ENCODE assay signal across 10 mouse cellular contexts in genomic region chr3:115815168-115815567, GRCm38 (mm10).
DNase-seq lines count a peak whose midpoint lies in the region; ATAC-seq and TF ChIP-seq lines count a peak whose summit lies in the region.
"Had no signal": no experiment of that assay in that cellular context is flagged by ENCODE, and none has a peak within 500 bp of the region (broad histone marks: within the 10 kb centered on the region; RNA-seq: fewer than 3 reads in every experiment).

No protein-coding gene starts in this region.

- H3K4me1 ChIP-seq in hindbrain, embryonic 10.5 days (replicated peaks) = no peaks in the 10 kb centered on the region; the same call in 1 of the 2 replicates
- no peaks in the 10 kb centered on the region for H3K4me1 ChIP-seq in hindbrain, postnatal 0 days (ENCODE audit: insufficient read depth, low read length)
- no peaks in the 10 kb centered on the region for H3K4me1 ChIP-seq in limb, embryonic 15.5 days
- no peaks in the 10 kb centered on the region for H3K4me1 ChIP-seq in cerebellum, adult 2 months (ENCODE audit: control insufficient read depth, insufficient read depth, low read length)
- H3K4me1 ChIP-seq: neural tube, embryonic 12.5 days had no signal

- no peak for TF ChIP-seq POLR2A in cerebellum, adult 2 months (IDR thresholded peaks at IDR 0.05; ENCODE audit: borderline replicate concordance, insufficient read depth, low read length)

- no peak overlapping the region for H3K4me3 ChIP-seq in hindbrain, embryonic 10.5 days
- no peak overlapping the region for H3K4me3 ChIP-seq in hindbrain, postnatal 0 days (ENCODE audit: low read length)
- no peak overlapping the region for H3K4me3 ChIP-seq in limb, embryonic 15.5 days
- H3K4me3 ChIP-seq in cerebellum, adult 2 months (replicated peaks; ENCODE audit: insufficient read depth, low read depth, low read length) = no peak overlapping the region
- H3K4me3 ChIP-seq: embryonic facial prominence, embryonic 12.5 days; neural tube, embryonic 12.5 days had no signal

- H3K4me2 ChIP-seq in hindbrain, postnatal 0 days (ENCODE audit: low read depth, low read length) = no peak overlapping the region
- H3K4me2 ChIP-seq in limb, embryonic 15.5 days = no peak overlapping the region
- H3K4me2 ChIP-seq: embryonic facial prominence, embryonic 12.5 days; neural tube, embryonic 12.5 days had no signal

- no peaks in the 10 kb centered on the region for H3K27me3 ChIP-seq in hindbrain, embryonic 10.5 days (ENCODE audit: insufficient read depth, poor library complexity, severe bottlenecking)
- no peaks in the 10 kb centered on the region for H3K27me3 ChIP-seq in hindbrain, postnatal 0 days (ENCODE audit: insufficient read depth, low read length)
- H3K27me3 ChIP-seq in limb, embryonic 15.5 days = no peaks in the 10 kb centered on the region
- no peaks in the 10 kb centered on the region for H3K27me3 ChIP-seq in cerebellum, adult 2 months (ENCODE audit: control insufficient read depth, insufficient read depth, low read length)
- H3K27me3 ChIP-seq: embryonic facial prominence, embryonic 12.5 days; neural tube, embryonic 12.5 days had no signal

- H3K27ac ChIP-seq in hindbrain, embryonic 10.5 days = 0 out of 2 replicates have a peak overlapping the region, but pooled peaks have one; percentile 29
- H3K27ac ChIP-seq in hindbrain, postnatal 0 days = no peak overlapping the region
- peak overlapping the region; percentile 33; the same call in 1 of the 2 replicates for H3K27ac ChIP-seq in limb, embryonic 15.5 days
- H3K27ac ChIP-seq in cerebellum, adult 2 months (ENCODE audit: insufficient read depth, low read length) = no peak overlapping the region
- H3K27ac ChIP-seq: embryonic facial prominence, embryonic 12.5 days; neural tube, embryonic 12.5 days had no signal

- no peak for ATAC-seq in hindbrain, postnatal 0 days
- ATAC-seq in limb, embryonic 15.5 days (ENCODE audit: insufficient number of reproducible peaks, low FRiP score, low TSS enrichment, low read depth) = no peak

- WGBS in hindbrain, embryonic 10.5 days = 79% methylated on average over 4 of the region's 4 CpGs
- 69% methylated on average over 4 of the region's 4 CpGs for WGBS in hindbrain, postnatal 0 days
- 59% methylated on average over 4 of the region's 4 CpGs for WGBS in limb, embryonic 15.5 days
- 73% methylated on average over 4 of the region's 4 CpGs for WGBS in cerebellum, adult 2 months

- H3K9me3 ChIP-seq in hindbrain, embryonic 10.5 days = no peaks in the 10 kb centered on the region
- H3K9me3 ChIP-seq in hindbrain, postnatal 0 days (ENCODE audit: low read length) = no peaks in the 10 kb centered on the region
- H3K9me3 ChIP-seq in limb, embryonic 15.5 days = no peaks in the 10 kb centered on the region
- H3K9me3 ChIP-seq: embryonic facial prominence, embryonic 12.5 days; neural tube, embryonic 12.5 days had no signal

- no peak overlapping the region for H3K9ac ChIP-seq in hindbrain, postnatal 0 days (replicated peaks; ENCODE audit: low read length)
- H3K9ac ChIP-seq in limb, embryonic 15.5 days = no peak overlapping the region
- H3K9ac ChIP-seq: embryonic facial prominence, embryonic 12.5 days; neural tube, embryonic 12.5 days had no signal

- no peaks in the 10 kb centered on the region for H3K36me3 ChIP-seq in hindbrain, embryonic 10.5 days
- no peaks in the 10 kb centered on the region for H3K36me3 ChIP-seq in hindbrain, postnatal 0 days (ENCODE audit: insufficient read depth, low read length)
- no peaks in the 10 kb centered on the region for H3K36me3 ChIP-seq in limb, embryonic 15.5 days
- H3K36me3 ChIP-seq: embryonic facial prominence, embryonic 12.5 days; neural tube, embryonic 12.5 days had no signal

- no peak for DNase-seq in hindbrain, embryonic 10.5 days (ENCODE audit: low spot score)
- no peak for DNase-seq in hindbrain, postnatal 0 days (ENCODE audit: low spot score)
- DNase-seq in heart, adult 9 months (ENCODE audit: low spot score in 2 of 2) = peak; percentile 64 to 65
- peak; percentile 9 for DNase-seq in ovary, postnatal 36 days (ENCODE audit: low spot score)
- DNase-seq in retina, embryonic 14.5 days (ENCODE audit: low spot score) = no peak
- no peak for DNase-seq in cerebellum, adult 2 months
- no peak for DNase-seq in retina, postnatal 1 day

- no peak for TF ChIP-seq CTCF in hindbrain, postnatal 0 days (IDR thresholded peaks at IDR 0.05; ENCODE audit: low read depth)
- no peak for TF ChIP-seq CTCF in cerebellum, adult 2 months (IDR thresholded peaks at IDR 0.05; ENCODE audit: borderline replicate concordance, insufficient read depth, low read depth, low read length)

Comparison
In these comparisons a context has a peak if more than half of its experiments do, and no peak if none do; other contexts are left out.
1. H3K27ac ChIP-seq: peak in hindbrain, embryonic 10.5 days (single experiment) and limb, embryonic 15.5 days (single experiment); none in hindbrain, postnatal 0 days (single experiment) and cerebellum, adult 2 months (single experiment).
2. DNase-seq: peak in heart, adult 9 months (2 of 2) and ovary, postnatal 36 days (single experiment); none in hindbrain, embryonic 10.5 days (single experiment), hindbrain, postnatal 0 days (single experiment), retina, embryonic 14.5 days (single experiment), cerebellum, adult 2 months (0 of 2) and retina, postnatal 1 day (single experiment).